Mouse (Mus musculus): Measurements from ENCODE around the gene Slc22a3.

- TF ChIP-seq GATA1 (IDR thresholded peaks at IDR 0.05; ENCODE audit: low read length) (no peak), TAL1 (IDR thresholded peaks at IDR 0.05; ENCODE audit: low read length) (no peak)
Measured at GRCm38 (mm10) chr17:12377981-12378705, 129.4 kb downstream of the Slc22a3 start, which contains the start of gene Plg.
